Mouse (Mus musculus): Measurements from ENCODE around the gene Casc3.

- TF ChIP-seq POLR2A (IDR thresholded peaks at IDR 0.05; ENCODE audit: low read depth, low read length) (no peak), CTCF (IDR thresholded peaks at IDR 0.05; ENCODE audit: extremely low read depth, insufficient read depth, insufficient read length, insufficient replicate concordance) (no peak)
Observed at GRCm38 (mm10) chr11:98810686-98811085, 6.0 kb downstream of the Casc3 start.

Data from spleen, adult 2 months (tissue).